In the genomic region with DNA sequence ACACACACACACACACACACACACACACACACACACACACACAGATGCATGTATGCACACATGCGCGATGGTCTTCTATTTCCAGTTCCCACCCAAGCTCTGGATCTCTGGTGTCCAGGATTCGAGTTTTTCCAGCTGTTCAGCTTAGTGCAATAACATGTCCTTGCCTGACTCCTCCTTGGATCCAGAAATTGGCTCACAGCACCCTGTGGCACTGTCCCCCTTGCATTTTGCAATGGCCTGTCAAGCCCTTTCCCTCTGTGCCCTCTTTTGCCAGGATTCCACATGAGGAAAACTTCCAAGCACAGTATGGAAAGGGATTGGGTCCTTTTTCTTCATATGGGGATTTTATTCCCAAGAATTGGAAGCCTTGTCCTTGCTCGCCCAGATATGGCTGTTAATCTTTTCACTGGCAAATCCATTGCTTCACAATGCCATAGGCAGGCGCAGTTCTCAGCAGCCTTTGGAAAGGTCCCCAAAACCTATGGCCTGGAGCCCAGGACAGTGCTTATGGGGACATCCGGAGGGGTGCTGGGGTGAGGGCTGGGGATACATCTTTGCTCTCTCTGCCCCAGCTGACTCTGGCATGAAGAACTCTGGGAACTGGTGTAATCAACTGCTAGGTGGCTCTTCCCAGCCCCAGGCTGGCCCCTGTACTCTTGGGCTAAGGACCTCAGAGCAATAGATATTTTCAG, we compare ENCODE assay signal across 8 mouse cellular contexts. TPM values are rescaled to one million over a fixed set of nuclear protein-coding genes. Genes with fewer than 3 reads are reported as not detected.
DNase-seq lines count a peak whose midpoint lies in the region; ATAC-seq lines count a peak whose summit lies in the region.
"Had no signal": no experiment of that assay in that cellular context is flagged by ENCODE, and none has a peak within 500 bp of the region (broad histone marks: within the 10 kb centered on the region; RNA-seq: fewer than 3 reads in every experiment).

No protein-coding gene starts in this region.

- no peaks in the 10 kb centered on the region for H3K9me3 ChIP-seq in heart, embryonic 13.5 days
- H3K9me3 ChIP-seq in limb, embryonic 15.5 days: no peaks in the 10 kb centered on the region
- H3K9me3 ChIP-seq in stomach, embryonic 15.5 days: no peaks in the 10 kb centered on the region
- H3K9me3 ChIP-seq: liver, embryonic 13.5 days had no signal

- H3K4me3 ChIP-seq in brown adipose tissue, adult 24 weeks (ENCODE audit: insufficient read depth, low read depth, low read length): peak overlapping the region; percentile 71
- H3K4me3 ChIP-seq in heart, embryonic 13.5 days: peak overlapping the region; percentile 51
- H3K4me3 ChIP-seq in limb, embryonic 15.5 days: peak overlapping the region; percentile 22; the same call in 1 of the 2 replicates
- H3K4me3 ChIP-seq in stomach, embryonic 15.5 days (replicated peaks): peak overlapping the region; percentile 26
- H3K4me3 ChIP-seq: liver, embryonic 13.5 days had no signal

- H3K27ac ChIP-seq in brown adipose tissue, adult 24 weeks (replicated peaks; ENCODE audit: low read depth, low read length): peak overlapping the region; percentile 88
- H3K27ac ChIP-seq in heart, embryonic 13.5 days (replicated peaks): peak overlapping the region; percentile 88
- H3K27ac ChIP-seq in limb, embryonic 15.5 days: peak overlapping the region; percentile 75
- H3K27ac ChIP-seq in stomach, embryonic 15.5 days: peak overlapping the region; percentile 71
- H3K27ac ChIP-seq: liver, embryonic 13.5 days had no signal

- peak overlapping the region; percentile 77 for H3K9ac ChIP-seq in heart, embryonic 13.5 days
- H3K9ac ChIP-seq in limb, embryonic 15.5 days: no peak overlapping the region
- H3K9ac ChIP-seq in stomach, embryonic 15.5 days: no peak overlapping the region
- H3K9ac ChIP-seq: liver, embryonic 13.5 days had no signal

- H3K27me3 ChIP-seq in heart, embryonic 13.5 days (replicated peaks): no peaks in the 10 kb centered on the region
- no peaks in the 10 kb centered on the region for H3K27me3 ChIP-seq in limb, embryonic 15.5 days
- H3K27me3 ChIP-seq in stomach, embryonic 15.5 days (replicated peaks): no peaks in the 10 kb centered on the region

- H3K4me2 ChIP-seq in heart, embryonic 13.5 days: peak overlapping the region; percentile 67
- peak overlapping the region; percentile 36 for H3K4me2 ChIP-seq in limb, embryonic 15.5 days
- H3K4me2 ChIP-seq in stomach, embryonic 15.5 days: peak overlapping the region; percentile 51
- H3K4me2 ChIP-seq: liver, embryonic 13.5 days had no signal

- peaks cover 11% of the 10 kb centered on the region for H3K4me1 ChIP-seq in brown adipose tissue, adult 24 weeks (ENCODE audit: control insufficient read depth, insufficient read depth, insufficient read length, low read length)
- H3K4me1 ChIP-seq in heart, embryonic 13.5 days: peaks cover 73% of the 10 kb centered on the region
- H3K4me1 ChIP-seq in limb, embryonic 15.5 days: peaks cover 59% of the 10 kb centered on the region
- H3K4me1 ChIP-seq in stomach, embryonic 15.5 days: peaks cover 25% of the 10 kb centered on the region
- H3K4me1 ChIP-seq: liver, embryonic 13.5 days had no signal

- peak; percentile 37 to 53 for DNase-seq in cerebellum, postnatal 25 days
- no peak for DNase-seq in spleen, postnatal 36 days (ENCODE audit: low spot score in 2 of 2)
- DNase-seq: liver, embryonic 13.5 days had no signal

- peaks cover 13% of the 10 kb centered on the region for H3K36me3 ChIP-seq in heart, embryonic 13.5 days
- H3K36me3 ChIP-seq in limb, embryonic 15.5 days: no peaks in the 10 kb centered on the region
- H3K36me3 ChIP-seq in stomach, embryonic 15.5 days: no peaks in the 10 kb centered on the region
- H3K36me3 ChIP-seq: liver, embryonic 13.5 days had no signal

- WGBS in heart, embryonic 13.5 days: 73% methylated on average over 6 of the region's 6 CpGs
- 73% methylated on average over 6 of the region's 6 CpGs for WGBS in limb, embryonic 15.5 days
- WGBS in stomach, embryonic 15.5 days: 68% methylated on average over 6 of the region's 6 CpGs

- no peak for ATAC-seq in heart, embryonic 13.5 days (ENCODE audit: extremely low read depth, insufficient number of reproducible peaks, low FRiP score, low TSS enrichment)
- no peak for ATAC-seq in limb, embryonic 15.5 days (ENCODE audit: insufficient number of reproducible peaks, low FRiP score, low TSS enrichment, low read depth)
- ATAC-seq in stomach, embryonic 15.5 days (ENCODE audit: insufficient read depth, low FRiP score, low read depth): no peak
- no peak for ATAC-seq in granulocyte monocyte progenitor cell, adult 5-6 weeks (replicated peaks; ENCODE audit: poor library complexity, severe bottlenecking)

RNA-seq across cellular contexts. Expression of a gene that starts 0.9 kb away (rescaled TPM):
- 428 and 499 TPM in 2 replicates for polyA plus RNA-seq in brown adipose tissue, adult 24 weeks (2012; ENCODE audit: insufficient read depth, insufficient read length, missing spikeins)
- 17.0 and 20.8 TPM in 2 replicates for polyA plus RNA-seq in heart, embryonic 13.5 days (2015; fragmentation: Nextera tagmentation; extraction: Ambion mirVana)
- 5.0 and 8.4 TPM in 2 replicates for polyA plus RNA-seq in limb, embryonic 15.5 days (2015; fragmentation: Nextera tagmentation; extraction: Ambion mirVana)
- polyA plus RNA-seq in stomach, embryonic 15.5 days (2015; fragmentation: Nextera tagmentation; extraction: Ambion mirVana): 4.2 and 4.3 TPM in 2 replicates
- total RNA-seq in granulocyte monocyte progenitor cell, adult 5-6 weeks (2014; fragmentation: Nextera tagmentation): not detected in 2 replicates
- not detected in 2 replicates for total RNA-seq in granulocyte monocyte progenitor cell, adult 5-6 weeks (2017)

RNA-seq across cellular contexts. Expression of a gene that starts 32.2 kb away (rescaled TPM):
- not detected in 2 replicates for polyA plus RNA-seq in brown adipose tissue, adult 24 weeks (2012; ENCODE audit: insufficient read depth, insufficient read length, missing spikeins)
- not detected in 2 replicates for polyA plus RNA-seq in heart, embryonic 13.5 days (2015; fragmentation: Nextera tagmentation; extraction: Ambion mirVana)
- 0.04 and 0.09 TPM in 2 replicates for polyA plus RNA-seq in limb, embryonic 15.5 days (2015; fragmentation: Nextera tagmentation; extraction: Ambion mirVana)
- polyA plus RNA-seq in stomach, embryonic 15.5 days (2015; fragmentation: Nextera tagmentation; extraction: Ambion mirVana): 0.05 and 0.09 TPM in 2 replicates
- total RNA-seq in granulocyte monocyte progenitor cell, adult 5-6 weeks (2014; fragmentation: Nextera tagmentation): not detected in 2 replicates
- total RNA-seq in granulocyte monocyte progenitor cell, adult 5-6 weeks (2017): not detected in 2 replicates
- polyA plus RNA-seq: liver, embryonic 13.5 days had no signal

RNA-seq across cellular contexts. Expression of a gene that starts 35.5 kb away (rescaled TPM):
- 4.3 and 10.5 TPM in 2 replicates for polyA plus RNA-seq in brown adipose tissue, adult 24 weeks (2012; ENCODE audit: insufficient read depth, insufficient read length, missing spikeins)
- 27.8 and 31.6 TPM in 2 replicates for polyA plus RNA-seq in heart, embryonic 13.5 days (2015; fragmentation: Nextera tagmentation; extraction: Ambion mirVana)
- 51.4 and 62.7 TPM in 2 replicates for polyA plus RNA-seq in limb, embryonic 15.5 days (2015; fragmentation: Nextera tagmentation; extraction: Ambion mirVana)
- 44.8 and 45.0 TPM in 2 replicates for polyA plus RNA-seq in stomach, embryonic 15.5 days (2015; fragmentation: Nextera tagmentation; extraction: Ambion mirVana)
- 53.7 and 58.4 TPM in 2 replicates for total RNA-seq in granulocyte monocyte progenitor cell, adult 5-6 weeks (2014; fragmentation: Nextera tagmentation)
- total RNA-seq in granulocyte monocyte progenitor cell, adult 5-6 weeks (2017): 24.8 and 25.0 TPM in 2 replicates

RNA-seq across cellular contexts. Expression of a gene that starts 38.7 kb away (rescaled TPM):
- polyA plus RNA-seq in brown adipose tissue, adult 24 weeks (2012; ENCODE audit: insufficient read depth, insufficient read length, missing spikeins): not detected in 2 replicates
- 0.21 and 0.52 TPM in 2 replicates for polyA plus RNA-seq in heart, embryonic 13.5 days (2015; fragmentation: Nextera tagmentation; extraction: Ambion mirVana)
- not detected in 2 replicates for polyA plus RNA-seq in limb, embryonic 15.5 days (2015; fragmentation: Nextera tagmentation; extraction: Ambion mirVana)
- not detected in 2 replicates for polyA plus RNA-seq in stomach, embryonic 15.5 days (2015; fragmentation: Nextera tagmentation; extraction: Ambion mirVana)
- not detected in 2 replicates for total RNA-seq in granulocyte monocyte progenitor cell, adult 5-6 weeks (2014; fragmentation: Nextera tagmentation)
- not detected in 2 replicates for total RNA-seq in granulocyte monocyte progenitor cell, adult 5-6 weeks (2017)
- polyA plus RNA-seq: liver, embryonic 13.5 days had no signal

RNA-seq across cellular contexts. Expression of a gene that starts 44.0 kb away (rescaled TPM):
- not detected in 2 replicates for polyA plus RNA-seq in brown adipose tissue, adult 24 weeks (2012; ENCODE audit: insufficient read depth, insufficient read length, missing spikeins)
- polyA plus RNA-seq in heart, embryonic 13.5 days (2015; fragmentation: Nextera tagmentation; extraction: Ambion mirVana): 0.04 TPM in 1 of 2 replicates, not detected in the other
- polyA plus RNA-seq in limb, embryonic 15.5 days (2015; fragmentation: Nextera tagmentation; extraction: Ambion mirVana): 0.04 and 0.05 TPM in 2 replicates
- 0.10 and 0.17 TPM in 2 replicates for polyA plus RNA-seq in stomach, embryonic 15.5 days (2015; fragmentation: Nextera tagmentation; extraction: Ambion mirVana)
- 0.32 TPM in 1 of 2 replicates, not detected in the other for total RNA-seq in granulocyte monocyte progenitor cell, adult 5-6 weeks (2014; fragmentation: Nextera tagmentation)
- 0.46 TPM in 1 of 2 replicates, not detected in the other for total RNA-seq in granulocyte monocyte progenitor cell, adult 5-6 weeks (2017)

Comparison
In these comparisons a context has a peak if more than half of its experiments do, and no peak if none do; other contexts are left out.
1. DNase-seq: peak in cerebellum, postnatal 25 days (2 of 2); none in spleen, postnatal 36 days (0 of 2).
2. RNA of a gene that starts 0.9 kb away (polyA plus RNA-seq): 428 to 499 TPM in brown adipose tissue, adult 24 weeks; 17.0 to 20.8 TPM in heart, embryonic 13.5 days, 5.0 to 8.4 TPM in limb, embryonic 15.5 days and 4.2 to 4.3 TPM in stomach, embryonic 15.5 days; every median in the first group is over 10 times any median in the second.
3. Peak in every context shown above with its lines, with median percentiles within 50 percentile points of each other: H3K27ac ChIP-seq, H3K4me3 ChIP-seq and H3K4me2 ChIP-seq.